Mouse (Mus musculus) adipose tissue, adult 10 weeks (tissue): ENCODE measurements around the gene BC035044. TPM values are rescaled to one million over a fixed set of nuclear protein-coding genes. Genes with fewer than 3 reads are reported as not detected.

Source experiments
- polyA plus RNA-seq: library from polyadenylated mRNA; stranded (reverse); fragments of 350-450 nt; fragmentation: Illumina TruSeq; extraction: RNeasy Lipid Tissue Mini Kit (QIAGEN cat#74804); gene quantifications from one replicate; pipeline ENCODE4 v1.2.3, GENCODE M21; 2014; ENCODE audit warnings: low read depth, low replicate concordance

Gene BC035044
- polyA plus RNA-seq = 2.3 TPM

GRCm38 (mm10) chr6:128890948-128891355 lies at the start of gene BC035044:
Gene BC035044, minus strand, starts transcription at chr6:128891126.

GRCm38 (mm10) chr6:128934081-128934480 lies 43.2 kb upstream of the BC035044 start, which contains the start of gene Clec2g:
Gene Clec2g, plus strand, starts transcription at chr6:128934381.

GRCm38 (mm10) chr6:128887091-128887790 lies 3.7 kb downstream of the BC035044 start, which contains the start of gene Clec2i:
Gene Clec2i, plus strand, starts transcription at chr6:128887588.

GRCm38 (mm10) chr6:128826132-128826531 lies 64.8 kb downstream of the BC035044 start, which contains the start of the genes Gm44511 and Klrb1b:
Gene Gm44511, minus strand, starts transcription at chr6:128826315.
Gene Klrb1b, minus strand, starts transcription at chr6:128826331.

Other genes with a start within 250 kb of the BC035044 start
- gene Clec2h, start 228.7 kb downstream of the BC035044 start, polyA plus RNA-seq = 0.50 TPM
- 0.52 TPM for gene Klrb1, start 168.1 kb downstream of the BC035044 start, polyA plus RNA-seq
- 136 TPM for gene Klrb1c, start 101.9 kb downstream of the BC035044 start, polyA plus RNA-seq
- 0.88 TPM for gene Gm44511, start 64.8 kb downstream of the BC035044 start, polyA plus RNA-seq
- gene Klrb1b, start 64.8 kb downstream of the BC035044 start, polyA plus RNA-seq = 0.91 TPM
- gene Clec2i, start 3.5 kb downstream of the BC035044 start, polyA plus RNA-seq = 2.3 TPM
- 0.16 TPM for gene Clec2g, start 43.3 kb upstream of the BC035044 start, polyA plus RNA-seq
- 0.47 TPM for gene Klrb1f, start 154.8 kb upstream of the BC035044 start, polyA plus RNA-seq
- gene Clec2e, start 209.8 kb upstream of the BC035044 start, polyA plus RNA-seq = 0.24 TPM